Mouse (Mus musculus): ENCODE data around the gene Dvl1. TPM values are rescaled to one million over a fixed set of nuclear protein-coding genes. Genes with fewer than 3 reads are reported as not detected.

Gene Dvl1
- total and polyA plus RNA-seq, 3 experiments, result 23.9 to 55.1 (median 25.8) TPM

DNA sequence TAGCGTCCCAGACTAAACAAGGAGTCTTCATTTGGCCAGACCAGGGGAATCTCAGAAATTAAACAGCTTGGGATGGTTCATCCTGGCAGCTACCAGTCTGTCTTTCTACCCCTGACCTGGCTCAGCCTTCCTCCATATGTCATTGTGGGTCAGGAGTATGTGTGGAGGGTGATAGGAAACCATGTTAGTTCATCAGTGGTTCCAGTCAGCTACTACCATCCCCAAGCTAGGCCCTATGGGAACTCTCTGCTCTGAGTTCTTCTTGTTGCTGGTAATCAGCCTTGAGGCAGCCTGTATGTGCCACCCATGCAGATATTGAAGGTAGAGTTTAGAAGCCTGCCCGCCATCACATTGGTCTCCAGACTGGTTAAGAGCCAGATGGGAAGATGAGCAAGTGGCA lies 51.1 kb downstream of the Dvl1 start (continued):
- no peak for TF ChIP-seq ZMIZ1 (IDR thresholded peaks at IDR 0.05; ENCODE audit: low read depth, low read length)

DNA sequence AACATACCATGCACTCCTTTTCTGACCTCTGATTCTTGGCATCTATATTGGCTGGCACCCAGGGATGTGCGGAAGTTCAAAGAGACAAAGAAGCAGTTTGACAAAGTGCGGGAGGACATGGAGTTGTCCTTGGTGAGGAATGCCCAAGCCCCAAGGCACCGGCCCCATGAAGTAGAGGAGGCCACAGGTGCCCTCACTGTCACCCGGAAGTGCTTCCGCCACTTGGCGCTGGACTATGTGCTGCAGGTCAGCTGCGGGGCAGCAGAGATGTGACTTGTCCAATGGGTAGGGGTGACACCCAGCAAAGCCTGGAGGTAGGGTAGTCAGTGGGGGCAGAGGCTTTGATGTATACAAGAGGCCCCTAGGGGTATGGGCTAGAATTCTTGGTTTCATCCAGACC lies 52.2 kb downstream of the Dvl1 start:
- H3K4me2 ChIP-seq (ENCODE audit: insufficient read depth, low read depth, poor library complexity, severe bottlenecking), result no peak overlapping the region
- H3K79me2 ChIP-seq (replicated peaks; ENCODE audit: control insufficient read depth, extremely low read depth, insufficient read depth, poor library complexity, severe bottlenecking), result peaks cover 2% of the 10 kb centered on the region; the same call in 1 of the 2 replicates
- no peaks in the 10 kb centered on the region for H3K27me3 ChIP-seq (replicated peaks)
- no peak overlapping the region for H3K4me3 ChIP-seq (replicated peaks in 1 of 3; ENCODE audit: low read depth in 2 of 3, low read length in 2 of 3, poor library complexity in 1 of 3)
- dilution Hi-C loops (cut with MboI; ENCODE audit: extremely low pct_ligation_motif_present, extremely low pct_unique_long_range_greater_than_20kb, low sequenced_read_pairs) (no loop called here), in situ Hi-C loops (cut with MboI; ENCODE audit: low pct_ligation_motif_present, low pct_unique_long_range_greater_than_20kb, low sequenced_read_pairs) (no loop called here)
- no peak for DNase-seq (ENCODE audit: extremely low read depth)
- H3K4me1 ChIP-seq (ENCODE audit: control insufficient read depth in 1 of 2, insufficient read depth in 2 of 2), result peaks cover 12 to 21% of the 10 kb centered on the region in 2 experiments
- peaks cover 3% of the 10 kb centered on the region for H3K9me3 ChIP-seq (replicated peaks; ENCODE audit: low read length)
- TF ChIP-seq CHD2 (IDR thresholded peaks at IDR 0.05; ENCODE audit: low read length) (no peak), JUND (conservative IDR thresholded peaks at IDR 0.05; ENCODE audit: low read depth, low read length) (no peak), RAD21 (IDR thresholded peaks at IDR 0.05; ENCODE audit: low read depth, low read length) (no peak), KAT2A (IDR thresholded peaks at IDR 0.05; ENCODE audit: insufficient replicate concordance, low read length) (no peak), CHD1 (IDR thresholded peaks at IDR 0.05; ENCODE audit: low read depth, low read length) (no peak), MAFK (IDR thresholded peaks at IDR 0.05; ENCODE audit: insufficient replicate concordance, low read length) (no peak), GABPA (IDR thresholded peaks at IDR 0.05; ENCODE audit: insufficient replicate concordance, low read depth, low read length) (no peak), TBP (conservative IDR thresholded peaks at IDR 0.05; ENCODE audit: low read depth, low read length) (no peak), TCF12 (IDR thresholded peaks at IDR 0.05; ENCODE audit: low read depth, low read length) (no peak), BHLHE40 (IDR thresholded peaks at IDR 0.05; ENCODE audit: low read depth, low read length) (no peak), JUN (IDR thresholded peaks at IDR 0.05; ENCODE audit: insufficient read depth, low read depth, low read length) (no peak), ZMIZ1 (IDR thresholded peaks at IDR 0.05; ENCODE audit: low read depth, low read length) (no peak), ETS1 (conservative IDR thresholded peaks at IDR 0.05; ENCODE audit: low read depth, low read length) (no peak), USF1 (IDR thresholded peaks at IDR 0.05; ENCODE audit: low read depth, low read length) (no peak), IRF4 (IDR thresholded peaks at IDR 0.05; ENCODE audit: low read depth, low read length) (no peak), MEF2A (IDR thresholded peaks at IDR 0.05; ENCODE audit: borderline replicate concordance, low read depth, low read length) (no peak), USF2 (conservative IDR thresholded peaks at IDR 0.05; ENCODE audit: low read depth, low read length) (no peak), ZNF384 (IDR thresholded peaks at IDR 0.05; ENCODE audit: low read depth, low read length) (no peak), ZC3H11A (IDR thresholded peaks at IDR 0.05; ENCODE audit: low read depth, low read length) (no peak)
- peaks cover 53 to 82% of the 10 kb centered on the region in 2 experiments for H3K36me3 ChIP-seq (replicated peaks in 1 of 2; ENCODE audit: control insufficient read depth in 1 of 2, insufficient read depth in 1 of 2, low read length in 1 of 2)
- no peak overlapping the region for H3K9ac ChIP-seq (ENCODE audit: insufficient read depth, low read depth)
- no peak overlapping the region for H3K27ac ChIP-seq (ENCODE audit: insufficient read depth, low read depth)

Data from CH12.LX (cell line).